8 mouse cellular contexts compared by ENCODE assay signal in the genomic region with DNA sequence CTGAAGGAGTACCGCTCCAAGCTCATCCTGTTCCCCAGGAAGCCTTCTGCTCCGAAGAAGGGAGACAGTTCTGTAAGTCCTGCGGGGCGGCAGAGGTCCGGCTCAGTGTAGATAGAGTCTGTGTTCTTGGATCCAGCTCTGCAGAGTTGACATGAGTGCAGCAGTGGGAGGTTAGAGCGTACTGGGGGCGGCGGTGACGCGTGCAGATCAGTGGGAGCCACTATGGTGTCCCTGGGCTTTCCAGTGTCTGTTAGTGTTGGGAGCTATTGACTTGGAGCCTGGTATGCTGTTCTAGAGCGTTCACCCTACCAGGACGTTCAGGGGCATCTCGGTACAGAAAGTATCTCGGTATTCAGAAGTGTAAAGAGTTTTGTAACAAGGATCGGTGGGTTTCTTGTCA. TPM values are rescaled to one million over a fixed set of nuclear protein-coding genes. Genes with fewer than 3 reads are reported as not detected.
DNase-seq lines count a peak whose midpoint lies in the region; ATAC-seq and TF ChIP-seq lines count a peak whose summit lies in the region.

No protein-coding gene starts in this region.

- WGBS in heart, embryonic 14.5 days = 10% methylated on average over 15 of the region's 15 CpGs
- 19% methylated on average over 14 of the region's 15 CpGs for WGBS in hindbrain, embryonic 11.5 days
- WGBS in midbrain, embryonic 12.5 days = 20% methylated on average over 15 of the region's 15 CpGs

- TF ChIP-seq POLR2A in ES-Bruce4 (IDR thresholded peaks at IDR 0.05; ENCODE audit: insufficient read depth, low read length) = no peak

- H3K4me2 ChIP-seq in heart, embryonic 14.5 days (ENCODE audit: low read length) = peak overlapping the region; percentile 89
- H3K4me2 ChIP-seq in hindbrain, embryonic 11.5 days (replicated peaks; ENCODE audit: low read depth, low read length) = peak overlapping the region; percentile 81
- H3K4me2 ChIP-seq in midbrain, embryonic 12.5 days (replicated peaks) = peak overlapping the region; percentile 94

- no peaks in the 10 kb centered on the region for H3K27me3 ChIP-seq in heart, embryonic 14.5 days (ENCODE audit: control insufficient read depth, insufficient read depth, low read length)
- no peaks in the 10 kb centered on the region for H3K27me3 ChIP-seq in ES-Bruce4 (ENCODE audit: control insufficient read depth, insufficient read depth, low read length, poor library complexity, severe bottlenecking)
- no peaks in the 10 kb centered on the region for H3K27me3 ChIP-seq in hindbrain, embryonic 11.5 days (ENCODE audit: control insufficient read depth, insufficient read depth, low read length)
- no peaks in the 10 kb centered on the region for H3K27me3 ChIP-seq in midbrain, embryonic 12.5 days

- TF ChIP-seq EP300 in ES-Bruce4 (IDR thresholded peaks at IDR 0.05; ENCODE audit: insufficient read depth, low read depth, low read length) = no peak

- peak overlapping the region; percentile 69 to 82 for H3K4me3 ChIP-seq in heart, embryonic 14.5 days (ENCODE audit: control insufficient read depth in 1 of 2, insufficient read depth in 1 of 2, low read depth in 1 of 2, low read length in 2 of 2)
- peak overlapping the region; percentile 84 for H3K4me3 ChIP-seq in ES-Bruce4 (ENCODE audit: low read depth, low read length)
- H3K4me3 ChIP-seq in hindbrain, embryonic 11.5 days (ENCODE audit: low read depth, low read length) = peak overlapping the region; percentile 88
- H3K4me3 ChIP-seq in midbrain, embryonic 12.5 days = peak overlapping the region; percentile 79

- no peak for TF ChIP-seq CTCF in ES-Bruce4 (IDR thresholded peaks at IDR 0.05; ENCODE audit: low read depth, low read length)

- peaks cover 31% of the 10 kb centered on the region for H3K36me3 ChIP-seq in heart, embryonic 14.5 days (ENCODE audit: control insufficient read depth, insufficient read depth, low read length)
- H3K36me3 ChIP-seq in ES-Bruce4 (ENCODE audit: control insufficient read depth, insufficient read depth, low read length, poor library complexity, severe bottlenecking) = peaks cover 33% of the 10 kb centered on the region
- H3K36me3 ChIP-seq in hindbrain, embryonic 11.5 days (ENCODE audit: control insufficient read depth, insufficient read depth, low read length) = peaks cover 13% of the 10 kb centered on the region
- peaks cover 30% of the 10 kb centered on the region for H3K36me3 ChIP-seq in midbrain, embryonic 12.5 days

- intact Hi-C loops in heart, postnatal 14 days (cut with DNase I) = loop anchor here (5.0 kb wide), 2 partner anchors 61 to 266 kb away; a partner anchor contains a TSS

- no peak for ATAC-seq in heart, embryonic 14.5 days (ENCODE audit: insufficient number of reproducible peaks, insufficient read depth, low FRiP score, low read depth)
- ATAC-seq in hindbrain, embryonic 11.5 days (ENCODE audit: low FRiP score) = no peak
- ATAC-seq in midbrain, embryonic 12.5 days (ENCODE audit: low FRiP score, low read depth) = no peak

- H3K9ac ChIP-seq in heart, embryonic 14.5 days (ENCODE audit: low read length) = peak overlapping the region; percentile 98
- peak overlapping the region; percentile 97 for H3K9ac ChIP-seq in ES-Bruce4 (ENCODE audit: low read depth, poor library complexity, severe bottlenecking)
- peak overlapping the region; percentile 95 for H3K9ac ChIP-seq in hindbrain, embryonic 11.5 days (ENCODE audit: low read depth, low read length)
- peak overlapping the region; percentile 99 for H3K9ac ChIP-seq in midbrain, embryonic 12.5 days (replicated peaks)

- DNase-seq in heart, postnatal 14 days = no peak
- peak; percentile 14 for DNase-seq in hindbrain, embryonic 11.5 days (ENCODE audit: low spot score)
- DNase-seq in Muller cell, postnatal 12 days (ENCODE audit: inconsistent ontology term) = no peak
- DNase-seq in retina, embryonic 14.5 days (ENCODE audit: low spot score) = no peak
- DNase-seq in frontal cortex, postnatal 14 days (ENCODE audit: low spot score in 2 of 2) = no peak

- H3K9me3 ChIP-seq in heart, embryonic 14.5 days (ENCODE audit: control insufficient read depth, low read length) = no peaks in the 10 kb centered on the region
- H3K9me3 ChIP-seq in ES-Bruce4 (replicated peaks; ENCODE audit: control insufficient read depth, insufficient read depth, low read length, poor library complexity, severe bottlenecking) = no peaks in the 10 kb centered on the region
- no peaks in the 10 kb centered on the region for H3K9me3 ChIP-seq in hindbrain, embryonic 11.5 days (ENCODE audit: control insufficient read depth, low read length)
- no peaks in the 10 kb centered on the region for H3K9me3 ChIP-seq in midbrain, embryonic 12.5 days

- peak overlapping the region; percentile 11 to 85; a peak in 3 of 4 replicates for H3K27ac ChIP-seq in heart, embryonic 14.5 days (replicated peaks in 1 of 2; ENCODE audit: control insufficient read depth in 1 of 2, insufficient read depth in 1 of 2, low read depth in 2 of 2, low read length in 2 of 2)
- H3K27ac ChIP-seq in ES-Bruce4 (ENCODE audit: insufficient read depth, low read length) = peak overlapping the region; percentile 73
- 0 out of 2 replicates have a peak overlapping the region, but pooled peaks have one; percentile 93 for H3K27ac ChIP-seq in hindbrain, embryonic 11.5 days (ENCODE audit: low read depth, low read length)
- H3K27ac ChIP-seq in midbrain, embryonic 12.5 days (replicated peaks) = peak overlapping the region; percentile 92; the same call in 1 of the 2 replicates

- H3K4me1 ChIP-seq in heart, embryonic 14.5 days (ENCODE audit: control insufficient read depth in 2 of 2, insufficient read depth in 2 of 2, low read length in 2 of 2) = peaks cover 5 to 13% of the 10 kb centered on the region in 2 experiments
- no peaks in the 10 kb centered on the region for H3K4me1 ChIP-seq in ES-Bruce4 (ENCODE audit: control insufficient read depth, insufficient read depth, low read length)
- H3K4me1 ChIP-seq in hindbrain, embryonic 11.5 days (replicated peaks; ENCODE audit: control insufficient read depth, insufficient read depth, low read length) = peaks cover 7% of the 10 kb centered on the region
- peaks cover 12% of the 10 kb centered on the region for H3K4me1 ChIP-seq in midbrain, embryonic 12.5 days

RNA-seq across cellular contexts. Expression of a gene that starts 1.1 kb away (rescaled TPM):
- 1,025 and 1,098 TPM in 2 replicates for polyA plus RNA-seq in heart, embryonic 14.5 days (2014; fragmentation: Nextera tagmentation; extraction: Ambion mirVana)
- 100 to 1,000 TPM; 426 to 446 TPM for total RNA-seq in heart, postnatal 14 days (2021)
- polyA plus RNA-seq in ES-Bruce4 (2011; ENCODE audit: insufficient read depth, insufficient read length, low read depth, missing spikeins) = 2,572 and 2,592 TPM in 2 replicates
- polyA plus RNA-seq in hindbrain, embryonic 11.5 days (2014; fragmentation: Nextera tagmentation; extraction: Ambion mirVana) = 1,308 and 1,334 TPM in 2 replicates
- polyA plus RNA-seq in midbrain, embryonic 12.5 days (2016; fragmentation: Nextera tagmentation; extraction: Ambion mirVana) = 1,023 and 1,075 TPM in 2 replicates

RNA-seq across cellular contexts. Expression of a gene that starts 13.9 kb away (rescaled TPM):
- polyA plus RNA-seq in heart, embryonic 14.5 days (2014; fragmentation: Nextera tagmentation; extraction: Ambion mirVana) = 0.08 and 0.14 TPM in 2 replicates
- under 1 TPM; 0.31 to 0.39 TPM for total RNA-seq in heart, postnatal 14 days (2021)
- polyA plus RNA-seq in ES-Bruce4 (2011; ENCODE audit: insufficient read depth, insufficient read length, low read depth, missing spikeins) = 2.9 and 3.2 TPM in 2 replicates
- 0.10 and 0.45 TPM in 2 replicates for polyA plus RNA-seq in hindbrain, embryonic 11.5 days (2014; fragmentation: Nextera tagmentation; extraction: Ambion mirVana)
- polyA plus RNA-seq in midbrain, embryonic 12.5 days (2016; fragmentation: Nextera tagmentation; extraction: Ambion mirVana) = 0.45 and 0.60 TPM in 2 replicates

RNA-seq across cellular contexts. Expression of a gene that starts 40.5 kb away (rescaled TPM):
- polyA plus RNA-seq in heart, embryonic 14.5 days (2014; fragmentation: Nextera tagmentation; extraction: Ambion mirVana) = 64.5 and 64.7 TPM in 2 replicates
- 10 to 100 TPM; 75.5 to 76.9 TPM for total RNA-seq in heart, postnatal 14 days (2021)
- 79.3 and 99.6 TPM in 2 replicates for polyA plus RNA-seq in ES-Bruce4 (2011; ENCODE audit: insufficient read depth, insufficient read length, low read depth, missing spikeins)
- polyA plus RNA-seq in hindbrain, embryonic 11.5 days (2014; fragmentation: Nextera tagmentation; extraction: Ambion mirVana) = 39.6 and 45.8 TPM in 2 replicates
- 58.7 and 67.9 TPM in 2 replicates for polyA plus RNA-seq in midbrain, embryonic 12.5 days (2016; fragmentation: Nextera tagmentation; extraction: Ambion mirVana)

RNA-seq across cellular contexts. Expression of a gene that starts 54.8 kb away (rescaled TPM):
- 4.3 and 6.0 TPM in 2 replicates for polyA plus RNA-seq in heart, embryonic 14.5 days (2014; fragmentation: Nextera tagmentation; extraction: Ambion mirVana)
- 1 to 10 TPM; 1.2 to 2.1 TPM for total RNA-seq in heart, postnatal 14 days (2021)
- polyA plus RNA-seq in ES-Bruce4 (2011; ENCODE audit: insufficient read depth, insufficient read length, low read depth, missing spikeins) = 2.2 and 2.9 TPM in 2 replicates
- 4.8 and 5.5 TPM in 2 replicates for polyA plus RNA-seq in hindbrain, embryonic 11.5 days (2014; fragmentation: Nextera tagmentation; extraction: Ambion mirVana)
- 2.3 and 2.6 TPM in 2 replicates for polyA plus RNA-seq in midbrain, embryonic 12.5 days (2016; fragmentation: Nextera tagmentation; extraction: Ambion mirVana)
